Mouse (Mus musculus) adipocyte (in vitro differentiated cells): ENCODE measurements at regions not wholly inside any gene's neighbourhood (a gene's known extent, or its start where the extent isn't known, plus 50 kb on each side); places are given as distances from the start of the nearest gene placed in this dataset.

Experiments used
- DNase-seq: peaks from one replicate; pipeline ENCODE4 v3.0.0-alpha.2; 2016; ENCODE audit warnings: low spot score

GRCm38 (mm10) chr4:39926021-39926591, 216.8 kb upstream of the Aco1 start:
- no peak for DNase-seq

DNA sequence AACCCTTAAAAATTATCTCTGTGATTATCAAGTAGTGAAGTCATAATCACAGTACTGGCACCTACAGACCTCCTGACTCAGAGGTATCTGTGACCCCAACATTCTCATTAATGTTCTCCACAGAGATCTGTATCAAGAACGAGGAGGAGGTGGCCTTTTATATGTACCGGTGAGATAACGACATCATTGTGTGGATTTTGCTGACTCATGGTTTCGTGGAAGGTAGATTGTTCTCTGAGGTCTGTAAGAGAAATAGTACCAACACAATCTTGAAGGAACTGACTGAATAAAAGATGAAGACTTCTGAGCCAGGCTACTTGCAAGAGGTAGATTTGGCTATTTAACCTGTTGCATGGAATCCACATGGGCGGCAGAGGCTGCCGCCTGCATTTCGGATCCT, 216.3 kb upstream of the Aco1 start:
- DNase-seq: no peak

DNA sequence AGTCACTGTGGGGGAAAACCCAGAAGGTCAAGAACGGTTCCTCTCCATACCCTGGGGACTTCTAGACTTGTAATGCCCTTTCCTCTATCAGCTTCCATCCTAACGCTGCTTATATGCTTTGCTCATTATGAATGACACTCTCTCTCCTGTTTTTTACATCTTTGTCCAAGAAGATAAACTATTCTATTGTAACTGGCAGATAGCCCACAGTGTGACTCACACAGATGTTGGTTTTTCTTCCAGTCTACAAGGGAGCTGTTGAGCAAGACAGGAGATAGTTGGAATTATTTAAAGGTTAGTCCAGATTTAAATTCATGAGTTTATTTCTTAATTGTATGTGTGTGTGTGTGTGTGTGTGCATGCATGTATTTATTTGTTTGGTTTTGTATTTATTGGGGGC, 214.4 kb upstream of the Aco1 start:
- no peak for DNase-seq

DNA sequence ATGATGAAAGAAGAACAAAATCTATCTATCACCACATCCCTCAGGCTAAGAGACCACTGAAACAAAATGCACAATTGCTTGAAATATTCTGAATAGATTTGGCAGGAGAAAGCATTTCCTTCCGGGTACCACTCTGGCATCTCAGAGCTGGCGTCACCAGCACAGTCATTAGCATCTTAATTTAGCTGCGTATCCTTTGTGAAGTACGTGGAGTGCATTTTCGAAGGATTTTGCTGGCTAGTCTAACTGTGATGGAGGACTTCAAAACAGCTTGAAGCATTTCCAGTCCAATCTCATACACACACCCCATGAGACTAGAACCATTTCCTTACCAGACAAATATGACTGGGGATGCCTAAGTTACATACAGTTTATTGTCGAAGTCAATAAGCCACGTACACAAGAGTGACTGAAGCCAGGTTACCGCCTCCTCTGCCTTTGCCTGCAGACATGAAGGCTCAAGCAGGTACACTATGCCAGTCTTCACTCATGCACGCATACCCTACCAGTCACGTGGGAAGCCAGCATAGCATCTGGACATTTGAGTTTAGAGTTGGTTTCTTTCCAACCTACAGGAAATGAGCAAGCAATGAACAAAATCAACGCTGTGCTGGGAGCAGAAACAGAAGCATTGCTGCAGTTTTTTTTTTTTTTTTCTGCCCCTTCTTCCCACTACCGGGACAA, 208.7 kb upstream of the Aco1 start:
- no peak for DNase-seq

GRCm38 (mm10) chr4:39958687-39959086, 184.2 kb upstream of the Aco1 start:
- DNase-seq: no peak

DNA sequence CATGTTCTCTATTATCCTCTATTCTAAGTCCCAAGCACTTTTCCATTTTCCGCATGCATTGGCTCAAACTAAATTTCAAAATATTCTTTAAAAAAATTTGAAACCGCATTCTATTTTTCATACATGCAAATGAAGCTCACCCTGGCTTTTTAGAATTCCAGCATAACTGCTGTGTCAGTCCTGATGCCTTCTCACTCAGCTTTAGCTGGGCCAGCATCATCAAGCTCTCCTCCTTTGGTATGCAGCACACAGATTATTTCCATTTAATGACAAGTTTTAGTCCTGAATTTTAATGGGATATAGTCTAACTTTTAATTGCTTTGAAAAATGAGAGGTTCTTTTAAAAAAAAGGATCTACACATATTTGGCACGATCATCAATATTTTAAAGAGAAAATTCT, 174.9 kb upstream of the Aco1 start:
- no peak for DNase-seq

GRCm38 (mm10) chr4:39991358-39991757, 151.5 kb upstream of the Aco1 start:
- no peak for DNase-seq

- DNase-seq: no peak
These were observed 151.0 kb upstream of the Aco1 start for GRCm38 (mm10) chr4:39991851-39992250.

GRCm38 (mm10) chr4:39998771-39999422, 144.0 kb upstream of the Aco1 start:
- DNase-seq: no peak

- peak; percentile 77 for DNase-seq
These were observed 128.2 kb upstream of the Aco1 start for GRCm38 (mm10) chr4:40014666-40015065.

DNA sequence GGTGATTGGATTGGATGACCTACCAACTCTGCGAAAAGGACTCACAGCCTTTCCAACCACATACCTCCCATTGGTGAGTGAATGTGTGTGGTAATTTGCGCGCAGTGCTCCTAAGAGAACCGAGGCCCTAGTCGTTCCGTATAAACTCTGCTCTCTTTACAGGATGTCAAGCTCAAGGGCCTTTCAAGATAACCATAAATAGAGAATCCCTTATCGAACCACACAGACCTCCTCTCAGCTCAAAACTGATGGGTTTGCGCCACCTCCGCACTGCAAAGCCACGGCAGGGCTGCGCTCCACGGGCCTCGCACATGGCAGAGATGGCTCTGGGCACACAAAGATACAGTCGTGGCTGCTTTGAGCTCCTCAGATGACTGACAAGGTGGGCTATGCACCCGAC, 126.0 kb upstream of the Aco1 start:
- no peak for DNase-seq

GRCm38 (mm10) chr4:40018208-40018607, 124.7 kb upstream of the Aco1 start:
- no peak for DNase-seq

DNA sequence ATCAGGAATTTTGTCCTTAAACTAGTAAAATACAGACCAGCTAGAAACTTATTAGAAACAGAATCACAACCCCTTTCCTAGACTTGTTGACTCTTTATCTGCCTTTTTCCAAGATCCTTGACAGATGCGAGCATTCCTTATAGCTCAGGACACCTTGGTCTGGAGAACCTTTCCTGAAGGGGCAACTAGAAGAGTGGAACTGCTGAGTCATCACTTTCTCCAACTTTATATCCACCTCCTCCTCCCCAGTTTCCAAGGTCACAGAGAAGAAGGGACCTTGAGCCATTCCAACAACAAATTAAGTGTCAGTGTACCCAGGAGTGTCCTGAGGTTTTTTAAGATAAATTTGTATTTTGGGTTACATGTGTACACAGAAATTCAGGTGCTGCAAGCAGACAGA, 111.5 kb upstream of the Aco1 start:
- no peak for DNase-seq

DNA sequence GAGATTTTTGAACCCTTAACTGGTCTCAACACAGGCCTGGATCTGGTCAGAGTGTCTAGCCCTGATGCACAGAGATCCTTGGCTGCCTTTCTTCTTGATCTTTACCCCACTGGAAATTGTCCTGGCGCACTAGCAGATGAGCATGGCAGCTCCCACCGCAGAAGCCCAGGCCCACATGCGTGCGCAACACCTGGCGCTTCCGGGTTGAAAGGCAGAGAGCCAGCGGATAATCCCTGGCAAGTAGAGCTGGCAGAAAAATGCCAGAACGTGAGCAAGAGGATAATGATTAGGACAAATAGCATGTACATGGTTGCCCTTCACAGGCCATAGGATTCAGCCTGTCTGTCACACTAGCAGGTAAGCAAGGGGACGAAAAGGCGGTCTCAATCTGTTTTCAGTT, 95.0 kb upstream of the Aco1 start:
- DNase-seq: no peak

DNA sequence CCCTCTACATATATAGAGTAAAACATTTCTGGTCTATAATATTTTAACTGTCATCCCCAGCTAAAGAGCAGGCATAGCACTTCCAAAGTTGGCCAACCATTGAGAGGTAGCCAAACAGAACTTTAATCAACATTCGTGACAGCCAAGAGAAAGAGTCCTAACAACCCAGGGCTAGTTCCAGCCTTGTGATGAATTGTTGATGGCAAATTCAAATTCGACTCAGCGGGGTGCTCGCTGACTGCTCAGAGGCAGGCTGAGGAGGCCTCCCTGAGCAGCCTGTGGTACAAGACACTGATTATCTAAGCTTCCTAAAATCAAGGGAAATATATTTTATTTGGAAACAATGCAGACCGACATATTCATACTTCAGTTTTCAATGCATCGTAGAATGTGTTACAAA, 93.8 kb upstream of the Aco1 start:
- no peak for DNase-seq

DNA sequence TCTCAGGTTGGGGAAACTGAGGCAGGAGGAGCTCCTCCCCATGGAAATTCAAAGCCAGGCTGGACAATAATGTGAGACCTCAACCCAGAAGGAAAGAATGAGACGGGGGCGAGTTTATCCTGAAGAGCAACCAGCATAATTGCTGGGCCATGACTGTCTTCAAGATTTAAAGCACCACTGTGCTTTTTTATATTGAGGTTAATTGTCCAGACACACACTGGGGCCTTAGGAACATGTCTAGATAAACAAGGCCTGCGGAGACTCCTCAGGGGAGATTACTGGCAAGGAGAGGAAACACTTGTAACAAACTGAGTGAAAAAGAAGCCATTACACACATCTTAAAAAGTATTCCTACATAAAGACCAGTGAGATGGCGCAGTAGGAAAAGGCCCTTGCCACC, 91.0 kb upstream of the Aco1 start:
- no peak for DNase-seq

DNA sequence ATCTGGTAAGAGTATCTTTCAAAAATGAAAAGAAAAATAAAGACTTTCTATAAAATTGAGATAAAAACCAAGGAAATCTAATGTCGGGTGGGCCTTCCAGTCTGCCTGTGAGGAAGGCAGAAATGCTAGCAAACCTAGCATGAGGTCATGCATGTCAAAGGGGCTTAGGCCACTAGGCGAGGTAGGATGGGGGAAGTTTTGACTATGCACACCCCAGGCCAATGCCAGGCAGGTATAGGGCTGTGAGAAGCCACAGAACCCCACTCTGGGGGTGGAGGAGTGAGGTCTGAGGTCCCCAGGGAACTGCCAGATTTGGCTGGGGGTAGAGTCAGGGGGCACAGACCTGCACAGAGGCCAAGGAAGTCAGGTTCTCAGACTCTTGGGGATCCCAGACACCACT, 89.5 kb upstream of the Aco1 start:
- no peak for DNase-seq

DNA sequence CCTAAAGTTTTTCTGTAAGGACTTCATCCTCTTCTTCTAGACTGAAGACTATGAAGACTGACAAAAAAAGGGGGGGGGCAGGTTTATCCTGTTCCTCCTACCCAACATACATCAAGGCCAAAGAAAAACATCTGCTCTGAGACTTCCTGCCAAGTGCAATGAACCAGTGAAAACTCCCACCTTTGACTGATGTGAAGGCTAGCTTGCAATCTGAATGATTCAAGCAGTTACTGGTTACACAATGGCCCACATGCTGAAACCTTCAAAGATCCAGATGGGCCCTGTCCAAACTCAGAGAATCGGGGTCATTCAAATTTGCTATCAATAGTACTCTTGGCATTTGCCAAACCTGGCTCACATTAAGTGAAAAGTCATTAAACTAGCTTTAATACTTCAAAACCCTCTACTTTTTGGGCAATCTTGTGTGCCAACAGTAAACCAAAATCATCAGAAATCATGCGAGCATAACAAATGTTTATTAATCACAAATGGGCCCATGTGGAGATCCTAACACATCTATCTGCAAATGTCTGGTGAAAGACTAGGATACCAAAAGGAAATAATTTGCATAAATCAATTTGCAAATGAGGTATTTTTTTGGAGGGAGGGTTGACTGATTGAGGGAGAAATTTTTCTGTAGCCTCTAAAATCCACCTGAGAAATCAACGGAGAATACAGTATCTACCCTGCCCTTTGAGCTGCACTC, 79.0 kb upstream of the Aco1 start:
- no peak for DNase-seq

DNA sequence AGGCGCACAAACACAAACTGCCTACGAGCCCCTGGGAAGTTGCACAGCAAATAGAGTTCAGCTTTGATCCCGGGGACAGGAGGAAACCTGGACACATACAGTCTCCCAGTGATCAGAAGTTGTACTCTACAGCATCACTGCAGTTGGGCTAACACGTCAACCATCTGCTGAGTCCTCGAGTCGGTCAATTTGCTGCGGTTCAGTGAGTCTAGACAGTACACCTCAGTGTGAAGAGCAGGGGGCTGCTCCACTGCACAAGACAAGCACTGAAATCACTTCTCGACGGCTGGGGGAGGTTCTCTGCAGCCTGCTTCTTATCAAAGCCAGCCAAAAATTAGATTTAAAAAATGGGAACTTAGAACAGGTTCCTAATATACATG, 78.4 kb upstream of the Aco1 start:
- DNase-seq: no peak

- DNase-seq: no peak
These were observed 71.8 kb upstream of the Aco1 start for GRCm38 (mm10) chr4:40070959-40071634.

DNA sequence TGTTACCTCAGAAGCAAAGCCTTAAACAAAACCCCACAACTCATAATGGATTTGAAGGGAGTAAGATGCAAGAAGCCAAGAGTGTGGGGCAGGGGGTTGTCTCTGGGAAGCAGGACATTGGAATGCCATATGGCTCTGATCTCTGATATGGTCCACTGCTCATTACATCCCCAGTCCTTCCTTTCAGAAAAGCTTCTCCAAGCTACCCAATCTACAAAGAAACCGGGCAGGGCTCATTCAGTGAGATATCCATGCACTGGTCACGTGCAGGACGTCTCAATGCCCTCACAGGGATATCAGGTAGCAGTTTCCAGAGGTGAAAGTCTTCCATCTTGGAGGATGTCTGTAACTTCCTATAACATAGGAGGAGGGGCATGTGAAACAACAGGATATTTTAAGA, 61.8 kb upstream of the Aco1 start:
- DNase-seq: no peak

GRCm38 (mm10) chr4:40090295-40090694, 52.6 kb upstream of the Aco1 start:
- DNase-seq: no peak
